Mouse (Mus musculus) CH12F3 (cell line): Measurements from ENCODE around the gene Orai3.

ENCODE experiments used
- in situ Hi-C: fragments of 300-500 bp; cut with MboI; formaldehyde crosslinking; loops from 2 replicates; pipeline ENCODE4 v1.14.3; 2020; ENCODE audit warnings: low sequenced_read_pairs

The Orai3 gene

DNA sequence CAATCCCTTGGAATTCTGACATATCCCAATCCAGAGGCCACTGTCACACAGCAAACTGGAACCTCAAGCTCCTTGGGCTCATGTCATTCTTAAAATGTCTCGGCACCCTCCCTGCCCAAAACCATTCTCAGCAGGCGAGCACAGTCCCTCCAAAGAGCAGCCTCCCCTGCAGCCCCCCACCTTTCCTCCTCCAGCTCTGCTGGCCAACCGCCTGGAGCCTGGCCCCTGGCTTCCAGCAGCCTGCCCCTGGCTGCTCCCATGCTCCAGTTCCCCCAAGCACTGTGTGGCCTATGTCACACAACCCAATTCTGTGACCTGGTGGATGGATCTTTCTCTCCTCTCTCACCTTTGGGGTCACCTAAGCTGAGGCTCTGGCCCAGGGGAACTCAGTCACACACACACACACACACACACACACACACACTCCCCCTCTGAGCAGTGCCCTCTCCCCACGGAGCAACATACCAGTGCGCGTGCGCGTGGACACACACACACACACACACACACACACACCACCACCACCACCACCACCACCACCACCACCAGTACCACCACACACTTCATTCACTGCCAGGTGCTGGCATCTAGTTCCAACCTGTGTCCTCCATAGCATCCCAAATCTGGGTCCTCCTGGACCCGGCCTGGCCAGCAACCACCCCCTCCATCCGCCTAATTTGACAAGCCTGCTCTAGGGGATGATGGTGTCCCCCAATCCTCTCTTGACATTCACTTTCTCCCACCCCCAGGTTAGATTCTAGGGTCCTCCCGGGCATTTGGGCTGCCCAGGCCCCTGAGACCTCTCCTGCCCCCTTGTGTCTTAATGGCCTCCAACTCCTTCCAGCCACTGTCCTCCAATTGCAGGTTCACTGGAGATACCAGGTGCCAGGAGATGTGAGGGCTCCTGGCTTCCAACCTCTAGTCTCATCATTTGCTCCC is 53.9 kb downstream of the Orai3 start:
- in situ Hi-C loops: no loop called here

DNA sequence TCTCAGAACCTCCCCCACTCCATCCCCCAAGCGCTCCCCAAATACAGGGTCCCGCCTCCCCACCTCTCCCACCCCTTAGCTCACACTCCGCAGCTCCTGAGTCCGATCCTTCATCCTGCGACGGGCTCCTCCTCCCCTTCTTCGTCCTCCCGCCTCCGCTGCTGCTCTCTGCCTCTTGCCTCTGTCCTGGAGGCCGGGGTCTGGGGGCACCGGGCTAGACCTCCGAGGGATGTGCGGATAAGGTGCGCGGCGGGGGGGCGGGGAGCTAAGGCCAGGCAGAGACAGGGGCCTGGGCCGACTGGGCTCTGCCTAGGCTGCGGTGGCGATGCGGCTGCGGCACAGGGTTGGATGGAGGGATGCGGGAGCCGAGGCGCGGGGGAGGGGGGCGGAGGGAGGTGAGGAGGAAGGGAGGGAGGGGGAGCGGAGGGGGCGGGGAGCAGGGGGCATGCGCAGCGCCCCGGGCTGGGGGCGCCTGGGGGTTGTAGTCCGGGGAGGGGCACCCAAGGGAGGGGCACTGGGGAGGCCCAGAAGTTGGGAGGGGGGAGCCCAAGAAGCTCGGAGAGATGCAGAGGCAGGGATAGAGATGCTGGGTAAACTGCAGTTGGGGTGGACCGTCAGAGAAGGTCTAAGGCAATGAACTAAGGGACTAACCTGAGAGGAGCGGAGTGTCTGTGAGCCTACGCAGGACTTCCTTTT is 54.7 kb downstream of the Orai3 start, which contains the start of the genes Stx4a and Stx1b:
Stx4a (plus strand) TSS at position 119 of the 696 bp plus-strand sequence.
Stx1b (minus strand) TSS at position 374 of the 696 bp plus-strand sequence.
- in situ Hi-C loops: no loop called here
